Mouse (Mus musculus): ENCODE data around the gene Atp23. TPM values are rescaled to one million over a fixed set of nuclear protein-coding genes. Genes with fewer than 3 reads are reported as not detected.

Atp23 gene
- polyA plus RNA-seq, 2 experiments from 2014 or later, result 2.7 to 6.1 TPM

Other genes with a start within 250 kb of the Atp23 start
- gene Ctdsp2, start 77.4 kb upstream of the Atp23 start, polyA plus RNA-seq (2017; shearing (Covaris generic)), result 10 to 100 TPM; 35.4 to 37.8 TPM
- gene Avil, start 99.4 kb upstream of the Atp23 start, polyA plus RNA-seq (2017; shearing (Covaris generic)), result under 1 TPM; 0.11 to 0.20 TPM
- gene Tsfm, start 129.5 kb upstream of the Atp23 start, polyA plus RNA-seq (2017; shearing (Covaris generic)), result 10 to 100 TPM; 38.2 to 54.1 TPM
- gene Mettl1, start 140.1 kb upstream of the Atp23 start, polyA plus RNA-seq (2017; shearing (Covaris generic)), result 10 to 100 TPM; 29.9 to 30.2 TPM
- under 1 TPM in 1 of 2 experiments, not detected in 1; 0.38 TPM for gene Eef1akmt3, start 140.2 kb upstream of the Atp23 start, polyA plus RNA-seq (2017; shearing (Covaris generic))
- under 1 TPM in 1 of 2 experiments, not detected in 1; 0.27 TPM for gene Cyp27b1, start 146.9 kb upstream of the Atp23 start, polyA plus RNA-seq (2017; shearing (Covaris generic))
- gene March9, start 158.8 kb upstream of the Atp23 start, polyA plus RNA-seq (2017; shearing (Covaris generic)), result under 1 TPM; 0.19 to 0.73 TPM
- gene Cdk4, start 162.2 kb upstream of the Atp23 start, polyA plus RNA-seq (2017; shearing (Covaris generic)), result 100 to 1,000 TPM; 294 to 347 TPM
- gene Tspan31, start 168.9 kb upstream of the Atp23 start, polyA plus RNA-seq (2017; shearing (Covaris generic)), result 100 to 1,000 TPM in 1 of 2 experiments, 10 to 100 TPM in 1; 87.4 to 109 TPM
- 10 to 100 TPM; 29.8 to 34.6 TPM for gene Agap2, start 173.9 kb upstream of the Atp23 start, polyA plus RNA-seq (2017; shearing (Covaris generic))
- 100 to 1,000 TPM in 1 of 2 experiments, 10 to 100 TPM in 1; 78.1 to 142 TPM for gene Os9, start 219.8 kb upstream of the Atp23 start, polyA plus RNA-seq (2017; shearing (Covaris generic))